Mouse (Mus musculus) hematopoietic stem cell, adult 5-6 weeks (primary cell): ENCODE data around the gene Cybrd1. TPM values are rescaled to one million over a fixed set of nuclear protein-coding genes. Genes with fewer than 3 reads are reported as not detected.

Experiments
- ATAC-seq, 2 experiments: fragments of 125-278 bp in 1 of 2; replicated peaks in 1 of 2; 2 replicates each; pipeline ENCODE4 v1.8.0; 2016 to 2017; ENCODE audit warnings: inconsistent platforms in 2 of 2, mild to moderate bottlenecking in 2 of 2, moderate number of reproducible peaks in 2 of 2, low read depth in 1 of 2, moderate TSS enrichment in 1 of 2; ENCODE audit not compliant: low FRiP score in 2 of 2, poor library complexity in 2 of 2, severe bottlenecking in 2 of 2, insufficient read depth in 1 of 2, low TSS enrichment in 1 of 2
- total RNA-seq: library from RNA; stranded (forward); fragments of 172-1452, 232-1000 nt; gene quantifications from 2 replicates; pipeline ENCODE4 v1.2.3, GENCODE M21; 2017

The Cybrd1 gene
- total RNA-seq, 1 experiment from 2014 or later = not detected

DNA sequence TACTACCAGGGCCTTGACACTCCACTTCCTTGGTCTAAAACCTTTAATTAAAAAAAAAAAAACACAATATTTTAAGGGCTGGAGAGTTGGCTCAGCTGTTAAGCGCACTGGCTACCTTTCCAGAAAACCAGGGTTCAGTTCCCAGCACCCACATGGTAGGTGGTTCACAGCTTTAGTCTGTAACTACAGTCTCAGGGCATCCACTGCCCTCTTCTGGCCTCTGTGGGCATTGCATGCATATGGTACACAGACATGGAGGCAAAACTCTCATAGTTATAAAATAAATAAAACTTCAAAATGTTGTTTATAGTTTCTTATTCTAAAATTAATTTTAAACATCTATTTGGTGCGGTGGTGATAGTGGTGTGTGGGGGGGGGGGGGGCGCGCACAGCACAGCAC lies 1.6 kb upstream of the Cybrd1 start:
- ATAC-seq = no peak

GRCm38 (mm10) chr2:71120844-71121243 lies 3.1 kb downstream of the Cybrd1 start:
- ATAC-seq = no peak

- no peak for ATAC-seq
These were observed 3.7 kb downstream of the Cybrd1 start for GRCm38 (mm10) chr2:71121406-71121805.

DNA sequence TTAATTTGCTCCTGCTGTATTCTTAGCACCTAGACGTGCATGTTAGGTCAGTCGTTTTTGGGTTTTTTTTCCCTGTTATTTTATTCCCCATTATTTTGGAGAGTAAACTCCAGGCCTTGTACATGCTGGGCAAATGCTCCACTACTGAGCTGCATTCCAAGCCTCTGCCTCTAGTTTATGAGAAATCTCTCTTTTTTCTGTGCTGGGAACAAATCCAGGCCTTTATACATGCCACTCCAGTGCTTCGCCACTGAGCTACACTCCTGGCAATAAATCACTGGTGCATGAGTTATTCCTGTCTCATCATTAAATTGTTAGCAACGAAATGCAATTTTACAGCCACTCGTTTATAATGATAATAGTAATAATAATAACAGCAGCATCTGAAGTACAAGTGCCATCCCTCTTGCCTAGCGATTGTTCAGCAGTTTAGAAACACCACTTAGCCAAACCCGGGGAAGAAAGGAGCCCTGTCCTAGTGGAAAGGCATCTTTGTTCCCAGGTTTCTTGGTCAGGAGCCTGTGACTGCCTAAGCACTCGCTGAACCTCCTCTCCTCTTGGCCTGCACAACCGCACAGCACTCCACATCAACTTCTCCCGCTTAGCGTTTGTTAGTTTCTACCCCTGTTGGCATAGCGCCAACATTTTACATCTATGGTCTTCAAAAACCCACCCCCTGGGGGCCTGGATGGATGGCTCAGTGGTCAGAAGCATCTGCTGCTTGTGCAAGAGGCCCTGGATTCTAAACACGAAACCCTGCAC lies 4.7 kb downstream of the Cybrd1 start:
- no peak for ATAC-seq

- ATAC-seq = no peak
These were observed 5.9 kb downstream of the Cybrd1 start for GRCm38 (mm10) chr2:71123591-71123990.

- ATAC-seq = no peak
These were observed 10.2 kb downstream of the Cybrd1 start for GRCm38 (mm10) chr2:71127779-71128534.

DNA sequence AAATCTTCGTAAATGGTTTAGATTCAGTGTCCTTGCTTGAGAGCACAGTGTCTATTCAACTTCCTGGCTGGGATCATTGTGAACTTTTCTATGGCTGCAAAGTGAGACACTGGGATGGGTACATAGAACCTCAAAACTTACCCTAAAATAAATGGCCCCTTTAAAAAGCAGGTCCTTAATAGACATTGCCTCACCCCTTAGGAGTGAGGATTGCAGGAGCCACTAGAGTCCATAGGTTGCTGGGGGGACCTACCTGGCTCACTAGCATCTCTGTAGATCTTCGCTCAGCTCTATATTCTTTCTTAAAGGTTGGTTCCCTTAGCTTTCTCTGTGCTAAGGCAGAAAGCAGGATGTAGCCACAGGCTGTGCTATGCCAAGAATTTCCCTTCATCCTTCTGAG lies 12.6 kb downstream of the Cybrd1 start:
- ATAC-seq = no peak

DNA sequence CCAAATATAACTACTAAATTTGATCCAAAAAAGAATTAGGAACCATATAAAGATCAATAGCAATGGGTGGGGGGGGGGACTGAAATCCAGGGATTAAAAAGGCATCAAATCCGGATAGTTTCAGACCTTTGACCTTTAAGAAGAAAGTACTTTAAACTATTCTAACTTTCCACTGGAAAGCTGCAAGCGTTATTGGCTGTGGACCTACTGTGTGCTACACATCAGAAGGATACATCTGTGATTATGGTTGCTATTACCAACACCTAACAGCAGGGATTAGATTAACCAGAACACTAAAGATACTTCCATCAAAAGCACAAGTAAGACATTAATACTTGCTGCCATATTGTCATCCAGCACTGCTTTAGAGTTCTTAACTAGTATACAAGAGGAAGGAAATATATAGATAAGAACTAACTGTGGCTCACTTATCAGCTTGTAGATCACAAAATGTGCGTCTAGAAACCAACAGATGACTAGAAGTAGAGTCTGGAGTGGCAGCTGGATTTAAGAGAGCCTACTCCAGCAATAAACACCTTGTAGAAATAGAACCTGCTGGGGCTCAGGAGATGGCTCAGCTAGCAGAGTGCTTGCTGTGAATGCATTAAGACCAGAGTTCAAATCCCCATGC lies 14.3 kb downstream of the Cybrd1 start:
- no peak for ATAC-seq

- ATAC-seq = no peak
These were observed 16.4 kb downstream of the Cybrd1 start for GRCm38 (mm10) chr2:71134041-71134505.

DNA sequence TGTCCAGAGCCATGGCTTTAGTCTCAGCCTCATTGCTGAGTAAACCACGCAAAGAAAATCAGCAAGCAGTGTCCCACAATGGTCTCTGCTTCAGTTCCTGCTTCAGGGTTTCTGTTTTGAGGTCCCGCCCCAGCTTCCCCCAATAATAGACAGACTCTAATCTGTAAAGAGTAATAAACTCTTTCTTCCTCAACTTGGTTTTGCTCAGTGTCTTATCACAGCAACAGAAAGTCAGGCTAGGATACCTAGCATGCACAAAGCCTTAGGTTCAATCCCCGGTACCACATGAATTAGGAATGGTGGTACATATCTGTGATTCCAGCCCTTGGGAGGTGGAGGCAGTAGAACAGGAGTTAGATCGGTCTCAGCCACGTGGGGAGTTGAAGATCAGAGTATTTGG lies 17.1 kb downstream of the Cybrd1 start:
- ATAC-seq = no peak

DNA sequence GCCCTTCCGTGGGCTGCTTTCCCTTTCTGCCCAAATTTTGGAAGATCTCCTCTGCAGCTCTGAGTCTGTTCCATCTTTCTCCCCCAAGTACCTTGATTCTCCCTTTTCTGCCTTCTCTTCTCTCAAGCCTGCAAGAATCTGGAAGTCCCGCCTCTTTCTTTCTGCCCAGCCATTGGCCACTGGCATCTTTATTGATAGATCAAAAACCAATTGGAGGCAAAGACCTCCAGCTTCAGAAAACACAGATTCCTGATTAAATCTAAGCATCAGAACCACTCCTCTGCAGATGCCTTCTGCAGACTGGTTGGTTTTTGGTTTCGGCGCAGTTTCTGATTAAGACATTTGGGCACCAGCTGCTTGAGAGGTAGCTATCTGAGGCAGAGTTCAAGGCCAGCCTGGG lies 22.9 kb downstream of the Cybrd1 start:
- no peak for ATAC-seq

GRCm38 (mm10) chr2:71142410-71142809 lies 24.7 kb downstream of the Cybrd1 start:
- ATAC-seq = no peak

DNA sequence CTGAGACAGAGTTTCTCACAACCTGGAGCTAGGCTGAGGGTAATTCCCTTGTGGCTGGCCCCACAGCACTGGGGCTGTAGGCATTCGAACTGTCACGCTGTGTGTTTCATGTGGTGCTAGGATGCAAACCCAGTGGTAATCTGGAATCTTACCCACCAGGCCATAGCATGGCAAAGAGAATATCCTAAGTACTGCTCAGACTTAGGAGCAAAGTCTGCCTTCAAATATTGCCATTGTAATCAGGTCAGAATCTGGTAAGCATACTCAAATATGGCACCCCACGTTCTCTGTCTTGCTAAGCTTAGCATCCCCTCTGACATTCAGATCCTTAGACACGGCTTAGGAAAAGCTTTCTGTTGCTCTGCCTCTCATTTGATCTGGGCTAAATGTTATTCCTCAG lies 28.1 kb downstream of the Cybrd1 start:
- no peak for ATAC-seq

GRCm38 (mm10) chr2:71146266-71146665 lies 28.5 kb downstream of the Cybrd1 start:
- no peak for ATAC-seq

DNA sequence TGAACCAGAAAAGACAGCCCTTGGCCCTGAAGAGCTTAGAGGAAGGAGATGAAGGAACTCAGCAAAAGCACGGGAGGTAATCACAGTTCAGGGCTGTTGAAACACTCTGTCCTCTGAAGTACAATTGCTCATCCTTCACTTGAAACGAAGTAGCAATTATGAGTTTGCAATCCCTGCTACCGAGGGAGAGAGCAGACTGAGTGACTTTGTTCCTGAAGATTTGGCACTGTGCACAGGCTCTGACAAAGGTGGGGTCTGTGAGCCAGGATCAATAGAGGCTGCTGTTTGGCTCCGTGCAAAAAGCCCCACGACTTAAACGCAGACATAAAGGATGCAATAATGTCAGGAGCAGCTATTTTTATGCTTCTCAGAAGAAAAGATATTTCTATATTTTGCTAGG lies 30.1 kb downstream of the Cybrd1 start:
- no peak for ATAC-seq

DNA sequence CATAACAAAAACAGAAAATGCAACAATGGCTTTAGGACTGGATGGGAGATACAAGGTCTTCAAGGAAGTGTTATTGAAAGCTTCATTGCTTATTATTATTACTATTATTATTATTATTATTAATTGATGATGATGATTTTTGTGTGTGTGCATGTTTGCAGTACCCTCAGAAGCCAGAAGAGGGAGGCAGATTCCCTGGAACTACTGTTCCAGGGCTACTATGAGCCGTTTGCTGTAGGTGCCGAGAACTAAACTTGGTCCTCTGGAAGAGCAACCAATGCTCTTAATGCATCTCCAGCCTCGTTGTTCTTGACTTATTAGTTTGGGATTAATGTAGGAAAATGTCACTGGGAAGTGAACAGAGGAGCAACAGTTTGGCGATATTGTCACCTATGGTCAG lies 34.4 kb downstream of the Cybrd1 start:
- no peak for ATAC-seq

GRCm38 (mm10) chr2:71155486-71155885 lies 37.8 kb downstream of the Cybrd1 start:
- ATAC-seq = peak; percentile 85 to 91

DNA sequence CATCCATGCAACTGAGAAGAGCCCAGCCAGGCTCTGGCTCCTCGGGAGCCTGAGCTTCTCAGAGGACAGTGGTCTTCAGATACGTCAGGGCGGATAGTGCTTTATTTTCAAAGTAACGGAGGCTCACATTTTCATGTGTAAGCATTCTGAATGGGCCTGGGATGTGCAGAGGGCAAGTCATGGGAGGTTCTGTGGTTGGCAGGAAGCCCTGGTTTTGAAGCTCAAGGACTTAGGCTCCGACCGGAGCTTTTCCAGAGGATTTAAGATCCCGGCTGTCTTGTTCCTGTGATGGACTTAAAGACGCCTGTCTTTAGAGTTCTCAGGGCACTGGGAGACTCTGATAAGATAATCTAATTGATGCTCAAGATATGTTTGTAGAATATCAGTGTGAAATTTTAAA lies 38.7 kb downstream of the Cybrd1 start:
- no peak for ATAC-seq
